ENCODE assay signal across 8 mouse cellular contexts in genomic region chr11:120823956-120824786, GRCm38 (mm10). TPM values are rescaled to one million over a fixed set of nuclear protein-coding genes. Genes with fewer than 3 reads are reported as not detected.
DNase-seq lines count a peak whose midpoint lies in the region; ATAC-seq lines count a peak whose summit lies in the region.

Gene Fasn (minus strand): TSS chr11:120824547.

- under 1% methylated on average over 101 of the region's 109 CpGs for WGBS in heart, embryonic 14.5 days
- WGBS in liver, embryonic 13.5 days (ENCODE audit: insufficient replicate concordance): under 1% methylated on average over 88 of the region's 109 CpGs
- under 1% methylated on average over 108 of the region's 109 CpGs for WGBS in stomach, embryonic 16.5 days

- peak within 1 kb of the TSS; percentile 28 for H3K27ac ChIP-seq in brown adipose tissue, adult 24 weeks (replicated peaks; ENCODE audit: low read depth, low read length)
- H3K27ac ChIP-seq in heart, embryonic 14.5 days (replicated peaks in 1 of 2; ENCODE audit: control insufficient read depth in 1 of 2, insufficient read depth in 1 of 2, low read depth in 2 of 2, low read length in 2 of 2): peak within 1 kb of the TSS; percentile 93 to 94
- peak within 1 kb of the TSS; percentile 89 for H3K27ac ChIP-seq in liver, embryonic 13.5 days
- peak within 1 kb of the TSS; percentile 95 for H3K27ac ChIP-seq in stomach, embryonic 16.5 days (ENCODE audit: low read length)

- no peaks in the 10 kb centered on the region for H3K27me3 ChIP-seq in heart, embryonic 14.5 days (ENCODE audit: control insufficient read depth, insufficient read depth, low read length)
- H3K27me3 ChIP-seq in liver, embryonic 13.5 days: no peaks in the 10 kb centered on the region
- no peaks in the 10 kb centered on the region for H3K27me3 ChIP-seq in stomach, embryonic 16.5 days (ENCODE audit: control insufficient read depth, insufficient read depth, low read length)

- H3K9me3 ChIP-seq in heart, embryonic 14.5 days (ENCODE audit: control insufficient read depth, low read length): no peaks in the 10 kb centered on the region
- H3K9me3 ChIP-seq in liver, embryonic 13.5 days (replicated peaks): no peaks in the 10 kb centered on the region
- H3K9me3 ChIP-seq in stomach, embryonic 16.5 days (replicated peaks; ENCODE audit: control insufficient read depth, low read length): no peaks in the 10 kb centered on the region

- peak; percentile 88 for ATAC-seq in heart, embryonic 14.5 days (ENCODE audit: insufficient number of reproducible peaks, insufficient read depth, low FRiP score, low read depth)
- peak; percentile 84 for ATAC-seq in liver, embryonic 13.5 days (ENCODE audit: low read depth)
- ATAC-seq in stomach, embryonic 16.5 days (ENCODE audit: insufficient read depth, low FRiP score): peak; percentile 90

- peaks cover 5% of the 10 kb centered on the region for H3K4me1 ChIP-seq in brown adipose tissue, adult 24 weeks (ENCODE audit: control insufficient read depth, insufficient read depth, insufficient read length, low read length)
- peaks cover 29 to 34% of the 10 kb centered on the region in 2 experiments for H3K4me1 ChIP-seq in heart, embryonic 14.5 days (ENCODE audit: control insufficient read depth in 2 of 2, insufficient read depth in 2 of 2, low read length in 2 of 2)
- H3K4me1 ChIP-seq in liver, embryonic 13.5 days (replicated peaks): peaks cover 54% of the 10 kb centered on the region
- peaks cover 24% of the 10 kb centered on the region for H3K4me1 ChIP-seq in stomach, embryonic 16.5 days (ENCODE audit: control insufficient read depth, insufficient read depth, low read length)

- H3K4me2 ChIP-seq in heart, embryonic 14.5 days (ENCODE audit: low read length): peak within 1 kb of the TSS; percentile 87
- peak within 1 kb of the TSS; percentile 98 for H3K4me2 ChIP-seq in liver, embryonic 13.5 days
- H3K4me2 ChIP-seq in stomach, embryonic 16.5 days (ENCODE audit: low read depth, low read length): peak within 1 kb of the TSS; percentile 98

- H3K36me3 ChIP-seq in heart, embryonic 14.5 days (ENCODE audit: control insufficient read depth, insufficient read depth, low read length): peaks cover 29% of the 10 kb centered on the region
- H3K36me3 ChIP-seq in liver, embryonic 13.5 days: peaks cover 35% of the 10 kb centered on the region
- peaks cover 14% of the 10 kb centered on the region; the same call in 1 of the 2 replicates for H3K36me3 ChIP-seq in stomach, embryonic 16.5 days (ENCODE audit: control insufficient read depth, insufficient read depth, low read length)

- H3K4me3 ChIP-seq in brown adipose tissue, adult 24 weeks (ENCODE audit: insufficient read depth, low read depth, low read length): peak within 1 kb of the TSS; percentile 78
- H3K4me3 ChIP-seq in heart, embryonic 14.5 days (ENCODE audit: control insufficient read depth in 1 of 2, insufficient read depth in 1 of 2, low read depth in 1 of 2, low read length in 2 of 2): peak within 1 kb of the TSS; percentile 68 to 81
- peak within 1 kb of the TSS; percentile 75 for H3K4me3 ChIP-seq in liver, embryonic 13.5 days (replicated peaks)
- peak within 1 kb of the TSS; percentile 78 for H3K4me3 ChIP-seq in stomach, embryonic 16.5 days (replicated peaks; ENCODE audit: low read length)

- peak within 1 kb of the TSS; percentile 87 for H3K9ac ChIP-seq in heart, embryonic 14.5 days (ENCODE audit: low read length)
- H3K9ac ChIP-seq in liver, embryonic 13.5 days: peak within 1 kb of the TSS; percentile 86
- peak within 1 kb of the TSS; percentile 94 for H3K9ac ChIP-seq in stomach, embryonic 16.5 days (ENCODE audit: low read length)

- DNase-seq in CD4-positive, CD25-positive, alpha-beta regulatory T cell, adult 2 months (ENCODE audit: low read depth, low spot score): peak; percentile 97
- peak; percentile 85 for DNase-seq in fibroblast of lung, adult 2 months (ENCODE audit: low read depth)
- peak; percentile 98 for DNase-seq in kidney, postnatal 14 days
- DNase-seq in liver, embryonic 13.5 days: peak; percentile 92
- DNase-seq in neural tube, embryonic 10.5 days (ENCODE audit: extremely low spot score, low spot score): peak; percentile 99

RNA-seq across cellular contexts. Expression of gene Fasn, which starts in this region (rescaled TPM):
- 5,806 and 7,060 TPM in 2 replicates for polyA plus RNA-seq in brown adipose tissue, adult 24 weeks (2012; ENCODE audit: insufficient read depth, insufficient read length, missing spikeins)
- polyA plus RNA-seq in heart, embryonic 14.5 days (2014; fragmentation: Nextera tagmentation; extraction: Ambion mirVana): 29.6 and 32.0 TPM in 2 replicates
- polyA plus RNA-seq in liver, embryonic 13.5 days (2015; fragmentation: Nextera tagmentation; extraction: Ambion mirVana): 15.3 and 17.9 TPM in 2 replicates
- polyA plus RNA-seq in stomach, embryonic 16.5 days (2015; fragmentation: Nextera tagmentation; extraction: Ambion mirVana): 51.9 and 55.3 TPM in 2 replicates

Comparison
In these comparisons a context has a peak if more than half of its experiments do, and no peak if none do; other contexts are left out.
1. Peak in every context shown above with its lines: DNase-seq, ATAC-seq, H3K4me3 ChIP-seq and H3K27ac ChIP-seq.
2. RNA of gene Fasn (polyA plus RNA-seq): 5,806 to 7,060 TPM in brown adipose tissue, adult 24 weeks; 51.9 to 55.3 TPM in stomach, embryonic 16.5 days, 29.6 to 32.0 TPM in heart, embryonic 14.5 days and 15.3 to 17.9 TPM in liver, embryonic 13.5 days; every median in the first group is over 100 times any median in the second.
3. H3K27ac ChIP-seq: peak in every context shown above with its lines; median percentile 95 in stomach, embryonic 16.5 days; 94 in heart, embryonic 14.5 days; 89 in liver, embryonic 13.5 days; 28 in brown adipose tissue, adult 24 weeks.